Mouse (Mus musculus): ENCODE measurements around the gene Nav1.

DNA sequence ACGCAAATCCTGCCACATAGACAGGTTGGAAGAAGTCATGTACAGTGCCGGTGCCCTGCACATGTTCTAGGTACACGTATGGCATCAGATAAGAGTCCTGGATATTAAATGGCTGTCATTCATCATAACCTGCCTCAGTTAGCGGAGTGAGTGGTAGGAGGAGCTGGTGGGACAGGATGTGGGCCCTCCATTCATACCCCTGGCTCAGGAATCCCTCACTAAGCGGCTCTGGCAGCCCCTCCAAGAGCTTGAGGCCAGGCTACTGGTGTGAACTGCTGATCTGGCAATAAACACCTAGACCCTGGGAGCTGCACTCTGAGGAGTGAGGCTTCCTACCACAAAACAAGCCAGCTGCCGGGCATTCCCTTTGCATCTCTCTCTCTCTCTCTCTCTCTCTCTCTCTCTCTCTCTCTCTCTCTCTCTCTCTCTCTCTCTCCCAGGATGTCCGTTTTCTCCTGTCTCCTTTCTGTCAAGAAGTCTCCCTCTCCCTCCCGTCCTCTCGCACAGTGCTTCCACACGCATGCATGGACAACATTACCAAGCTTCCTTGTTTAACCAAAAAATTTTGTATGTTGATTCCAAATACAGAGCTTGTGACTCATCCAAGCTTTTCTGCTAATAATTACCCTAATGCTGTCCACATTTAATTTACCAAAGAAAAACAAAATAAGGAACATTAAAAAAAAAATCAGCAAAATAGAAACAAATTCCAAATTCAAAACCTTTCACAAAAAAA lies 116.0 kb downstream of the Nav1 start:
- TF ChIP-seq POLR2A (IDR thresholded peaks at IDR 0.05; ENCODE audit: borderline replicate concordance, insufficient read depth, low read length) (no peak), CTCF (IDR thresholded peaks at IDR 0.05; ENCODE audit: borderline replicate concordance, insufficient read depth, low read depth, low read length) (no peak)
